Mouse (Mus musculus) frontal cortex, postnatal 14 days (tissue): ENCODE results near the gene Phykpl.
"Not testable (repeated sequence)": the region's sequence is repeated elsewhere in the genome, so short reads cannot be mapped to it uniquely, and the experiment has no call there.

Experiments used
- DNase-seq, 2 experiments: peaks; one replicate each; pipeline ENCODE4 v3.0.0; 2022; ENCODE audit warnings: low spot score in 2 of 2

The Phykpl gene

DNA sequence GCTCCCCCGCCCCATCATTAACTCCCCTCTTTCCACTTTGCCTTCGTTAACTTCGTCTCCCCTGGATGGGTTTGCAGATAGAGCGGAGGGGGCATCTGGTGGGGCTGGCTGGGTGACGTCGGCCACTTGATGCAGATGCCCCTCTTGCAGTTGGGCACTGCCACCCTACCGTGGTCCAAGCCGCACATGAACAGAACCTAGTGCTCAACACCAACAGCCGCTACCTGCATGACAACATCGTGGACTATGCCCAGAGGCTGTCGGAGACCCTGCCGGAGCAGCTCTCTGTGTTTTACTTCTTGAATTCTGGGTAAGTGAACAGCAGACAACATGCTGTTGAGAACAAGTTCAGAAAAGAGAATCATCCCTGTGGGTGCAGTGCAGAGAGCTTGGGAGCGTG is 1.9 kb downstream of the Phykpl start:
- DNase-seq: no peak

DNA sequence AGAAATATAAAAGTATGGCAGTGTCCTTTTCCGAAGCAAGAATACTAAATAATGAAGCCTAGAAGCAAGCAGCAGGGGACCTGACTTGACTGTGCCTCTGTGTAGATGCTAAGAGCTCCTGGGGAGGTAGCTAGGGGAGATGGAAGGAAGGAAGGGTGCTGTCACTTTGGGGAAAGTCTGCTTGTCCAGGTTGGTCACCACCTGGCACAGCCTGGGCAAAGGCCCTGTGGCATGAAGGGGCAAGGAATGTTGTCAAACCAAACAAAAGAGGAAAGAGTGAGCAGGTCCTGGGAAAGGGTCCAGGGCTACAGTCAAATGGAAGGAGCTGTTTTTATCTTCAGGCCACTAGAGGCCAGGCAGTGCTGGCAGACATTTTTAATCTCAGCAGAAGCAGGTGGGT is 2.5 kb downstream of the Phykpl start:
- DNase-seq: no peak

DNA sequence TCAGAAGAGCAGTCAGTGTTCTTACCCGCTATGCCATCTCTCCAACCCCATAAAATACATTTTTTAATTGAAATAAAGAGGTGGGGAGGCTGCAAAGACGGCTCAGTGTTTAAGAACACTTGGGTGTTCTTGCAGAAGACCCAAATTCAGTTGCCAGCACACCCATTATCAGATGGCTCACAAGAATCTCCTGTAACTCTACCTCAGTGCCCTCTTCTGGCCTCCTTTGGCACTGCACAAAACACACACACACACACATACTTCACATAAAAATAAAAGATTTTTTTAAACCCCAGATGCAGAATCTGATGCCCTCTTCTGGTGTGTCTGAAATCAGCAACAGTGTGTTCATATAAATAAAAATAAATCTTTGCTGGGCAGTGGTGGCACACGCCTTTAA is 4.3 kb downstream of the Phykpl start:
- no peak for DNase-seq

DNA sequence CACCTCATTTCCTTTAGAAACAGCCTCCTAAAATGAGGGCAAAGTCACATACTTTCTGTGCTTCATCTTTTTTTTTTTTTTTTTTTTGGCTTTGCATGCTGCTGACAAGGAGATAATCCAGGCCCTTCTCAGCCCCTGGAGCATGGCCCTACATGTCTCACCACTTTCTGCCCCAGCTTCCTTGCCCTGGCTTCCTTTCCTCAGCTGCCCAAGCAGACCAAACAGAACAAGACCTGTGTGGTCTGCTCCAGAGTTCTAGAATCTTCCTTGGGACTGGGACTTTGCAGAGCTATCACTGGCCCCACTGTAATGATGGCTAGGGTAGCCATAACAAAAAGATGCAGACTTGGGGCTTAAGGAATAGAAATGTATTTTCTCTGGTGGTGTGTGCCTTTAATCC is 5.4 kb downstream of the Phykpl start:
- no peak for DNase-seq

DNA sequence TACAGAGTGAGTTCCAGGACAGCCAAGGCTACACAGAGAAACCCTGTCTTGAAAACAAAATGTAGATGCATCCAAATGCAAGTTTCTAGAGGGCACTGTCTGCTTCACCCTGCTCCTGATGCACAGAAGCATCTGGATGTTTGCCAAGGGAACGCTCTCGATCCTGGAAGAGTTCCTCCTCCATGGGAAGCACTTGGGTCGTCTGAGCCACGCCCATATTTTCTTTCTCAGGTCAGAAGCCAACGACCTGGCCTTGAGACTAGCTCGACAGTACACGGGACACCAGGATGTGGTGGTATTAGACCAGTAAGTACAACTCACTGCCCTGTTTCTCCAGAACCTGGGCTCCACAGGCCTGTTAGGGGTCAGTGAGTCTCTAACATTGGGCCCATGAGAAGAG is 6.6 kb downstream of the Phykpl start:
- no peak for DNase-seq

DNA sequence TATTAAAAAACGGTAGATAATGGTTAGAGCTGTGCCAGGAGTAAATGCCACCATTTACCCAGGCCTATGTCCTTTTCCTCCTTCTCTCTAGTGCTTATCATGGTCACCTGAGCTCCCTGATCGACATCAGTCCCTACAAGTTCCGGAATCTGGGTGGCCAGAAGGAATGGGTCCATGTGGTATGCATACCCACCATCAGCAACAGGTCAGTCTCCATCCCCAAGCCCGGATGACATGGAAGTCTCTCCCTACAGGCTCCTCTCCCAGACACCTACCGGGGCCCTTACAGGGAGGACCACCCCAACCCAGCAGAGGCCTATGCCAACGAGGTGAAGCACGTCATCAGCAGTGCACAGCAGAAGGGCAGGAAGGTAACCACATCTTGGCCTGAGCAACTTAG is 7.4 kb downstream of the Phykpl start:
- no peak for DNase-seq

DNA sequence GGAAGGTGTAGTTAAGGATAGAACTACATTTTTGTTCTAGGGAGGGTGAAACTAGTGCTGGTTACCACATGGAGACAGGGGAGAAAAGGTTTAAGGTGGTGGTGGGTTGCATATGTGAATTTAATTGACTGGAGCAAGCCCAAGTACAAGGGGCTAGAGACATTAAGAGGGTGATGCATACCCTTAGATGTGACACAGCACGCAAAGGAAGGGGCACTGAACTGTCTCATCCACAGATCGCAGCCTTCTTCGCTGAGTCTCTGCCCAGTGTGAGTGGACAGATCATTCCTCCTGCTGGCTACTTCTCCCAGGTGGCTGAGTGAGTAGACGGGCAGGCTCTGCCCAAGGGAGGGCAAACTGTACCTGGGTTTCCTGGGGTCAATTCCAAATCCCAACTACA is 8.8 kb downstream of the Phykpl start:
- no peak for DNase-seq

DNA sequence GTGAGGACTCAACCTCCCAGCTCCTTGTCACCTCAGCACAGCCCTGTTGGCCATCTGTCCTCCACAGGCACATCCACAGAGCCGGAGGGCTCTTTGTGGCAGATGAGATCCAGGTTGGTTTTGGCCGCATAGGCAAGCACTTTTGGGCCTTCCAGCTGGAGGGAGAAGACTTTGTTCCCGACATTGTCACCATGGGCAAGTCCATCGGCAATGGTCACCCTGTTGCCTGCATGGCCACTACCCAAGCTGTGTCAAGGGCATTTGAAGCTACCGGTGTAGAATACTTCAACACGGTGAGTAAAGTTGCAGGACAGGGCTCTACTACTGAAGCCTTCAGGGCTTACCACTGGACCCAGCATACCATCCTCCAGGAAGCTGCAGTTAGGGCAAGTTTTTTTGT is 9.3 kb downstream of the Phykpl start:
- DNase-seq: no peak

DNA sequence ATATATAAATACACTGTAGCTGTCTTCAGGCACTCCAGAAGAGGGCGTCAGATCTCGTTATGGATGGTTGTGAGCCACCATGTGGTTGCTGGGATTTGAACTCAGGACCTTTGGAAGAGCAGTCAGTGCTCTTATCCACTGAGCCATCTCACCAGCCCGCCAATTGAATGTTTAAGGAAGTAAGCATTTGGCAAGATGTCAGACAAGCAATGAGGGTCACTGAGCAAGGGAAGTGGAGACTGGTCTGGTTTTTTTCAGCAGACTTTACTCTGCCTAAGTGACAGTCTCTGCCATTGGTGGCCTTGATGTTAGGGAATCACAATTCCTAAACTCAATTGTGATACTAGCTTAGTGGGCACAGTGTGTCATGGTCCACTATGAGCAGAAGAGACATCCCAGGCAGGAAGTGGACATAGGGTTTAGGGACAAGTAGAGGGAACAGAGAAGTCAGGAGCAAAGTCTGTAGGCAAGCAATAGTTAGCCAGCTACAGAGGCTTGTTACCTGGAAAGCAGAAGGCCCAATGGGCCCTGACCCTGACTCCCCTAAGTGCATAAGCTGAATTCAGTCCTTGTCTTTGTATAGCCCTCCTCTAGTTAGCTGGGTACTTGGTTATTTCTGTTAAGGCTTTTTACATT is 10.3 kb downstream of the Phykpl start:
- DNase-seq: no peak

DNA sequence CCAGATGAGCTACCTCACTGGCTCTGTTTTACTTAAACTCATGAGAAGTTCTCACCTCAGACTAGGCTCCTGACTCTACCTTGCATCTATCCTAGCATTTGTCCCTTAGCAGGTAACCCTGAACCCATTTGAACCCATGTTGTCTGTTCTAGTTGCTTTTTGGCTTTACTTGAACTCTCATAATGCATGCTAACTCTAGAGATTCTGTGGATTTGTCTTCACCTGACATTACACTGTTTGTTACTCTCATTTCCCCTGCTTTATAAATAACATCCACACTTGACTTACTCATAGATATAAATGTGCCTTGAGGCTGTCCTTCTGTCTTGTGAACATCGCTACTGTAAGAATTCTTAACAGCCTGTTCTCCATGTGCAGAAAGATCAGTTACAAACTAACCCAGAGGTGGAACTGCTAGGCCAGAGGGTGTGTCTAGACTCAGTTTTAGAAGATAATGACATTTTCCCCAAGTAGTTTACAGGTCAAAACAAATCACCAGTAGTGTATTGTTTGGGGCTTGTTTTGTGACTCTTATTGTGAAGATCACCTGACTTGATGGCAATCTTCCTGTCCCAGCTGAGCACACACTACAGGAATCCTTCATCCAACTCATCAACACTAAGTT is 11.0 kb downstream of the Phykpl start:
- no peak for DNase-seq

DNA sequence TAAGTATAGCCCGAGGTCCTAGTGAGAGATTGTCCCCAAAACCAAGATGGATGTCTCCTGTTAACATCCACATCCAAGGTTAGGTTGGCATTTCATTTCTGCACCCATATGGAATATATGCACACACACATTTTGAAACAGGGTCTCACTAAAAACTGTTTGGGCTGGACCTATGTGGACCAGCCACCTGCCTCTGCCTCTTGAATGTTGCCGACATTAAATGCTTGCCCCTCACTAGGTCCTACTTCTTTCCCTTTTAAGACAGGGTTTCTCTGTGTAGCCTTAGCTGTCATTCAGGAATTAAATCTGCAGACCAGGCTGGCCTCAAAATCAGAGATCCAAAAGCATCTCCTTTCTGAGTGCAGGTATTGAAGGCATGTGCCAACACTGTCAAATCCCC is 13.0 kb downstream of the Phykpl start:
- no peak for DNase-seq

DNA sequence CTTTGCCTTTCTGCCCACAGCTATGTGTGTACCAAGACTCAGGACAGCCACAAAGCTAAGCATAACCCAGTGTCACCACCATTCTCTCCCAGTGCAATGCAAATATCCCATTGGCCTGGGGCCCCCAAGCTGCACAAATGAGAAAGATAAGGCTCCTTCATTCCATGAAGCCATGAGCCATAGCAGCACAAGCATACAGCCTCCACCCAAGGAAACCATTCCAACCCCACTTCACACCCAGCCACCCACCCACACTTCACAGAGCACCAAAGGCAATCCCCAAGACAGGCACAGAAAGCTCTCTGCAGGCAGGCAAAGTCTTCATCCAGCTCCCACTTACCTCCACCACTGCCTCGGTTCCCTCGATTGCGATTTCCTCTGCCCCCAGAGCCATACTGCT is 17.7 kb downstream of the Phykpl start:
- DNase-seq: no peak

DNA sequence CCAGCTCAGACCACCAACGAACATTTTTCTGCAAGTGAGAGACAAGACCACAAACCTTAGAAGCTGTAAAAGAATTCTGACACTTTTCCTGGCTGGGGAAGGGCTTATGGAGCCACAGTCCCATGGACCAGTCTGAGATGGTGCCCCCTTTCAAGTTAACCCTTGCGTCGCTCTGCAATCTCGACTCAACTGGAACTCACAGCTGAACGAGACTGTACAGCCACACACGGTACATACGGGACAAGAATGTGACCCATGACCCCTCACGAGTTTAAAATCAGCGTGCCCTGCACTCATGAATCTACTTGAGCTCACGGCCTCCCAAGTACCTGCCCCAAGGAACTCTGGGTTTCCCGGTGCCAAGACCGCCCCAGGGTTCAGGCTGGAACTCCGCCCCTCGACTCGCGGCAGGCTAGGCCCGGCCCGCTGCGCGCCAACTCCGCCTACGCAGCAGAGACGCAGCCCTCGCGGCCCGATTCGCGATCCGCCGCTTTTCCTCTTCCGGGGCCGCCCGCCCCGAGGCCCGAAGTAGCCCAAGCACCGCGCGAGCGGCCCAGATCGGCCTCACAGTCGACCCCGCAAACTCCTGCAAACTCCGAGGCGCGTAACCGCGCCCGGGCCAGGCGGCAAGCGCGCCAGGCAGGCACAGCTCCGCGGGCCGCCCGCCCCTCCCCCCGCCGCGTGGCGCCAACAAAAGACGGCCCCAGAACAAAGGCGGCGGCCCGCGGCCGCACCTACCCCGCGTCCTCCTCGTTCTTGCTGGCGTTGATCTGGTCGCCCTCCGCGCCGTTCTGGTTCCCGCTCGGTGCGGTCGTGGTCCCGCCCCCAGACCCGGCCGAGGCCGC is 21.3 kb downstream of the Phykpl start:
- peak; percentile 66 to 67 for DNase-seq

DNA sequence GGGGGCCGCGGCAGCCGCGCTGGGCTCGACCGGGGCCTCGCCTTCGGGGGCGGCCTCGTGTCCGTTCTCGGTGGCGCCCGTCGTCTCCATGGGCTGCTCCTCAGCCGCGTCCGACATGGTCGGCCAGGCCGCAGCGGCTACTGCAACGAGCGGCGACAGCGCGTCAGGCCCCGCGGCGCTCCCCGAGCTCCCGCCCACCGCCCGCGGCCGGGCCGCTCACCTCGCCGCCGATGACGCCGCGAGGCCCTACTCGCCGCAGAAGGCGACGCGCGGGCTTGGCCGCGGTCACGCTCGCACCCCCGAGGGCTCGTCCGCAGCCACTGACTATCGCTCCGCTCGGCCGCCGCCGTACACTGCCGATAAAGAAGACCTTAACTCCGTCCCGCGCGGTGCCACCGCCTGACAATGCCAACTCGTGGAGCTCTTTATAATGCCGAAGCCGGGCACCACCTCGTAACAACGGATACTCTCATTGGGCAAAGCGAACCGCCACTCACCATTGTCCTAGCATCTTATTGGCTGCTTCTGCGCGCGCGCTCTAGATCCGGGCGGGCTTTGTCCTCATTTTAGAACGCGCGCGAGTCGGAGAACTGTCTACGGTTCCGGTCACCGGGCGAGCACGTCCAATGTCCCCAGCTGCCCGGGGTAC is 22.0 kb downstream of the Phykpl start, which contains the start of gene Hnrnpab:
Hnrnpab (minus strand) TSS at position 401 of the 649 bp plus-strand sequence.
- peak; percentile 97 to 98 for DNase-seq

DNA sequence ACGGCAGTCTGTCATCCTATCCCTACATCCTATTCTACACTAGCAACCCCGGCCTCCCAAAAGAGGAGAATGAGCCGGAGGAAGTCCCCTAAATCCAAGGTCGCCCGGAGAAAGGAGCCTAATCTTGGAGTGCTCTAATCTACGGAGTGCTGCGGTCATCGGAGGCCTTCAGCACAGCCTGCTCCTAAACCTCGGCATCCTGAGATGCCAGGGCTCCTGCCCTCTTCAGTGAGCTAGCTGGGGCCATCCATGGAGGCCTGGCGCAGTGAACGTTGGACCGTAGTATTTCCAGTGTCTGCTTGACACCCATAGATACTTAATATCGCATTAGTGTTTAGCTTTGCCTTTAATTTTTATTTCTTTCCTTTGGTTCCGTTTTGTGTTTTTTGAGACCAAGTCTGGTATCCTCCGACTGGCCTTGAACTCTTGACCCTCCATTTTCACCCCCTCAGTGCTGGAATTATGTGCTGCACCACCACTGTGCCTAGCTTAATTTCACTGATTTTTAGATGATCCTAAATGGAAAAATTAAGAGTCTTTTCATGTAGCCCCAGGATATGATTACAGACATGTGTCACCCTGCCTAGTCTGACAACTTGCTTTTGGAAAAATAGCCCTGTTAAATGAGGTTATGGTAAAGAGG is 22.7 kb downstream of the Phykpl start:
- no peak for DNase-seq

DNA sequence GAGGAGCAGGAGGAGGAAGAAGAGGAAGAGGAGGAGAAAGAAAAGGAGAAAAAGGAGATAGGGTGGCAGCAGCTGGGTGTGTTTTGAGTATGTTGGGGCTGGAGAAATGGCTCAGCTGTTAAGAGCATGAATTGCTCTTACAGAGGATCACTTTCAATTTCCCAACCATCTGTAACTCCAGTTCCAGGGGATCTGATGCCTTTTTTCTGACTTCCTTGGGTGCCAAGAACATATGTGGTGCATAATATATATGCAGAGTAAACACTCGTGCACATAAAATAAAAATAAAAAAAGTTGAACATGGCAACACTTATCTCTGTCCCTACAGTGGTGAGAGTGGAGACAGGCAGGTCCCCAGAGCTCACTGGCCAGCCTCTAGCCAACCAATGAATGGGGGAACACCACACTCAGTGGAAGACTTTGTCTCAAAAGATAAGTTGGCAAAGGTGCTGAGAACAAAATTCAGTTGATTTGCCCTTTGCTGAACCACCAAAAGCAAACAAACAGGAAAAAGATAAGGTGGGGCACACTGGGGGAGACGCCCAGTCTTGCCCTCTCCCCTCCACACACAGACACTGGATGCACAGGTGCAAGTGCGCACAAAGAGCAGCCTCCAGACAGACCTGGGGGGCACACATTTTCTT is 24.8 kb downstream of the Phykpl start:
- DNase-seq: no peak

DNA sequence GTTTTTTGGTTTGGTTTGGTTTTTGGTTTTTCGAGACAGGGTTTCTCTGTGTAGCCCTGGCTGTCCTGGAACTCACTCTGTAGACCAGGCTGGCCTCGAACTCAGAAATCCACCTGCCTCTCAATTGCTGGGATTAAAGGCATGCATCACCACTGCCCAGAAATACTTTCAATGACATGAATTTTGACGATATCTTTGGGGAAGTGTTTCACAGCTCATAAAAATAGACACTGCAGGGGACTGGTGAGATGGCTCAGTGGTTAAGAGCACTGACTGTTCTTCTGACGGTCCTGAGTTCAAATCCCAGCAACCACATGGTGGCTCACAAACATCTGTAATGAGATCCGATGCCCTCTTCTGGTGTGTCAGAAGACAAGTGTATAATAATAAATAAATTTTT is 25.4 kb downstream of the Phykpl start:
- not testable (repeated sequence) for DNase-seq

DNA sequence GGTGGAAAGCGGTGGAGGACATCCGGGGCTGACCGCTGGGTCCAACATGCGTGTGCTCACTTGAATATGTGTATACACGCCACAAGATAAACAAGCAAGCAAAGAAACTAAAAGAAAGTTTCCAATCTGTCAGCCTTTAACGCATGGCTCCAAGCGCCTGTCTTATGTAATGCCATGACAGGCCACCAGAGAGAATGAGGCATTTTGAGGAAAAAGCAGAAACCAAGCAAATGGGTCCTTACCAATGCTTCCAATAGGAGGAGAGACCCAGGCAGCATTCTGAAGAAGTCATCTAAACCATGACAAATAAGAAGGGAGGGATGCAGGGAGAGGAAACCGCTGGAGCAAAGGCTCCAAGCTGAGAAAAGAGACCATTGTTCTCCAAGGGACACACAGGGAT is 29.7 kb downstream of the Phykpl start:
- DNase-seq: no peak

DNA sequence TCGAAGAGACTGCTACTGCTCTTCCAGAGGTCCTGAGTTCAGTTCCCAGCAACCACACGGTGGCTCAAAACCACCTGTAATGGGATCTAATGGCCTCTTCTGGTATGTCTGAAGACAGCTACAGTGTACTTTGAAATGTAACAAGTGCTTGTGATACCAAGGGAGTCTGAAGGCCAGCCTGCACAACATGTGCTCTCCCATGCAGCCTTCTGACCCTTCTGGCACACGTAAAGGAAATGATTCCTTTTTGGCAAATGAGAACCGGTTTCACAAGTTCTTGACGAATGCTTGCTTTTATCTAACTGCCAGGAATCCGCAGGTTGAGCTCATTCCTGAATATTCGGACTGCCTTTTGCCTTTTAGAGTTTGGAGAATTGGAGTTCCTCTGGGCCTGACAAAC is 30.6 kb downstream of the Phykpl start:
- no peak for DNase-seq

DNA sequence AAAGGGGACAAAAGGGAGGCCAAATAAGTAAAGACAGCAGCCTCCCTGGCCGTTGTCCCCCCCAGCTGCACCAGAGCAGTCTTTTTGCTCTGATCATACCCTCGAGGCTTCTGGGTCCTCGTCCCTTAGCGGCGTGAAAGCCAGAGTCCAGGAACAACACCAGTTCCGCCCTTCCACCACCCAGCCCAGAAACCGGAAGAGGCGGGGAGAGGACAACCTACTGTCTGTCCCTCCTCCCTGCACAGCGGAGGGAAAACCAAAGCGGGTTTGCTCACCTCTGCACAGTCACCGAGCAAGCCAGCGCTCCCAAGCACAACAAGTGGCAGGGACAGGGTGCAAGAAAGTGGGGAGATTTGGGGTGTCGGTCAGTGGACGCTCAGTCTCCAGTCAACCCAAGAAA is 31.0 kb downstream of the Phykpl start:
- DNase-seq: no peak

DNA sequence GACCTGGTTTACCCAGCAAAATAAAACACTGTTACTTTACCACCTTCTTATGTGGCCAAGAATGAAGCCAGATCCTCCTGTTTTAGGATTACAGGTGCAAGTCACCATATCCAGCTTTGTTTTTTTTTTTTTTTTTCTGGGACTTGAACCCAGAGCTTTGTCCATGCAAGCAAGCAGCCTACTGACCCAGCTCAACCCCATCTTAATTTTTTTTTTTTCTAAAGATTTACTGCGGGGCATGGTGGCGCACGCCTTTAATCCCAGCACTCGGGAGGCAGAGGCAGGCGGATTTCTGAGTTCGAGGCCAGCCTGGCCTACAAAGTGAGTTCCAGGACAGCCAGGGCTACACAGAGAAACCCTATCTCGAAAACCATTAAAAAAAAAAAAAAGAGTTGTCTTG is 31.6 kb downstream of the Phykpl start:
- not testable (repeated sequence) for DNase-seq
